Mouse (Mus musculus) hindbrain, embryonic 11.5 days (tissue): ENCODE data around the gene Gm5148. TPM values are rescaled to one million over a fixed set of nuclear protein-coding genes. Genes with fewer than 3 reads are reported as not detected.

Experiments
- ATAC-seq: fragments of 200-750 bp; cut with Nextera tagmentation; 2 replicates; pipeline ENCODE4 v1.8.0; 2017; ENCODE audit warnings: mild to moderate bottlenecking, moderate TSS enrichment, moderate library complexity; ENCODE audit not compliant: low FRiP score
- DNase-seq: peaks from one replicate; pipeline ENCODE4 v3.0.0-alpha.2; 2015; ENCODE audit warnings: low spot score
- H3K27ac ChIP-seq: fragments of 300-500 bp; sonication (generic); 2 replicates; pipeline ENCODE4 v1.5.1; 2014; ENCODE audit warnings: mild to moderate bottlenecking, low read depth, low read length
- H3K27me3 ChIP-seq: fragments of 300-500 bp; sonication (generic); 2 replicates; pipeline ENCODE4 v1.6.1; 2014; ENCODE audit warnings: mild to moderate bottlenecking, low read length, moderate library complexity, mixed read lengths; ENCODE audit not compliant: control insufficient read depth, insufficient read depth
- H3K36me3 ChIP-seq: fragments of 300-500 bp; sonication (generic); 2 replicates; pipeline ENCODE4 v1.6.1; 2014; ENCODE audit warnings: mild to moderate bottlenecking, low read length, moderate library complexity, mixed read lengths; ENCODE audit not compliant: control insufficient read depth, insufficient read depth
- H3K4me1 ChIP-seq: fragments of 300-500 bp; sonication (generic); replicated peaks from 2 replicates; pipeline ENCODE4 v1.6.1; 2014; ENCODE audit warnings: low read length, mixed read lengths; ENCODE audit not compliant: control insufficient read depth, insufficient read depth
- H3K4me2 ChIP-seq: fragments of 300-500 bp; sonication (generic); replicated peaks from 2 replicates; pipeline ENCODE4 v1.6.1; 2014; ENCODE audit warnings: mild to moderate bottlenecking, low read depth, low read length
- H3K4me3 ChIP-seq: fragments of 300-500 bp; sonication (generic); 2 replicates; pipeline ENCODE4 v1.5.1; 2014; ENCODE audit warnings: low read depth, low read length
- H3K9ac ChIP-seq: fragments of 300-500 bp; sonication (generic); 2 replicates; pipeline ENCODE4 v1.6.1; 2014; ENCODE audit warnings: low read depth, low read length
- H3K9me3 ChIP-seq: fragments of 300-500 bp; sonication (generic); 2 replicates; pipeline ENCODE4 v1.6.1; 2016; ENCODE audit warnings: low read length; ENCODE audit not compliant: control insufficient read depth
- WGBS: fragments of 180-500 bp; shearing (Covaris S2); extraction: QIAGEN DNeasy Blood & Tissue Kit; methylation state at CpG from one replicate; pipeline ENCODE4 v1.1.7; 2014; 5-methylcytosine and 5-hydroxymethylcytosine counted together
- polyA plus RNA-seq: library from polyadenylated mRNA; unstranded; fragments of >200 nt; fragmentation: Nextera tagmentation; extraction: Ambion mirVana; gene quantifications from 2 replicates; pipeline ENCODE4 v1.2.1, GENCODE M21; 2014

Gm5148 gene
- polyA plus RNA-seq, 1 experiment from 2014 or later = 2.9 TPM

DNA sequence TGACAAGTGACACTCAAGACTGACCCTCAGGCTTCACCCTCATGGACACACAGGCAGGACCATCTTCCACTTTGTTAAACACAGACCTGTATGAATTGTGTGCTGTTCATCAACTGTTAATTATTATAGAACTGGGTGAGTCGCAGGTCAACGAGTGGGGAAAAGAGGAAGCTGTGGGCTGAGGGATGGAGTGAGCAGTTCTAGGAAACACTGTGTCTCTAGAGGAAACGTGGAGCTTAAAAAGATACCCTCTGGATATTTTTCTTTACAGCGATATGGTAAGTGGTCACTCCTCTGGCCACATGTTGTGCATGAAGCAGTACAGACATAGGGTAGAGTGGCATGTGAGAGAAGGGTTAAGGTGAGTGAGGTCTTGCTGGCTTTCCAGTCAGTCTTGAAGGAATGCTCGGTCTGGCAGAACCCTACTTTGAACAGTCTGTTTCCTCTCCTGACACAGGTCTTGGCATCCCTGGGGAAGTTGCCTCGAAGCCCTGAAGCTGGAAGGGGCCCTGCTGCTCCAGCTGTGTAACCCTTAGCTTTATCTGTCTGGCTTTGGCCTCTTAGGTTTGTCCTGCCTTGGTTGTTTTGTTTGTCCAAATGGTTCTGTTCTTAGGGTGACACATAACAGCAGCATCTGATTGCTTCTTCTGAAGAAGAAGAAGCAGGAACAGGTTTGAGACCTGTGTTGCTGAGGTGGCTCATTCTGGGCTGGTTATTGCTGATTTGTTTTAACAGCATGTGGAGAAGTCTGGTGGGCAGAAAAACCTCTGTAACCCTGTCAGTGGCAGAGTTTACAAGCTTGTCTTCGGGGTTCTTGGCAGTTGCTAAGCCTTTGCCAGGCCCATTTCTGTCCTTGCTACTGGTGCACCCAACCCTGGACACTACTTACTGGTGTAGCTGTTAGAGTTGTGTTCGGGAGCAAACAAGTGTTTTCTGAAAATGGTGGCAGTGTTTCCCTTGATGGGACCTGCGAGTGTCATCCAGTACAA is 4.1 kb upstream of the Gm5148 start:
- no peak overlapping the region for H3K4me2 ChIP-seq
- no peaks in the 10 kb centered on the region for H3K9me3 ChIP-seq
- H3K9ac ChIP-seq = no peak overlapping the region
- H3K27me3 ChIP-seq = peaks cover 4% of the 10 kb centered on the region; the same call in 1 of the 2 replicates
- H3K36me3 ChIP-seq = no peaks in the 10 kb centered on the region
- H3K4me1 ChIP-seq = peaks cover 7% of the 10 kb centered on the region; the same call in 1 of the 2 replicates
- DNase-seq = no peak
- H3K27ac ChIP-seq = no peak overlapping the region
- no peak overlapping the region for H3K4me3 ChIP-seq
- WGBS = 78% methylated on average over 9 of the region's 9 CpGs
- no peak for ATAC-seq

- Histone ChIP-seq H3K4me3 (no peak overlapping the region), H3K27ac (no peak overlapping the region), H3K9ac (no peak overlapping the region), H3K36me3 (no peaks in the 10 kb centered on the region), H3K4me2 (no peak overlapping the region), H3K27me3 (peaks cover 11% of the 10 kb centered on the region), H3K9me3 (no peaks in the 10 kb centered on the region), H3K4me1 (peaks cover 9% of the 10 kb centered on the region; the same call in 1 of the 2 replicates)
- no peak for ATAC-seq
- 82% methylated on average over 5 of the region's 5 CpGs for WGBS
- DNase-seq = no peak
Observed at GRCm38 (mm10) chr3:37727392-37727791, 3.1 kb upstream of the Gm5148 start.

- no peak overlapping the region for H3K27ac ChIP-seq
- no peaks in the 10 kb centered on the region for H3K9me3 ChIP-seq
- no peak for DNase-seq
- no peak overlapping the region for H3K4me3 ChIP-seq
- H3K9ac ChIP-seq = no peak overlapping the region
- peaks cover 9% of the 10 kb centered on the region; the same call in 1 of the 2 replicates for H3K4me1 ChIP-seq
- no peaks in the 10 kb centered on the region for H3K36me3 ChIP-seq
- no peak for ATAC-seq
- H3K27me3 ChIP-seq = peaks cover 12% of the 10 kb centered on the region
- WGBS = 90% methylated on average over 4 of the region's 4 CpGs
- H3K4me2 ChIP-seq = no peak overlapping the region
Observed at GRCm38 (mm10) chr3:37726501-37727140, 2.3 kb upstream of the Gm5148 start.

- 85% methylated on average over 6 of the region's 6 CpGs for WGBS
- Histone ChIP-seq H3K27me3 (peaks cover 12% of the 10 kb centered on the region), H3K9ac (no peak overlapping the region), H3K27ac (no peak overlapping the region), H3K36me3 (no peaks in the 10 kb centered on the region), H3K9me3 (no peaks in the 10 kb centered on the region), H3K4me3 (no peak overlapping the region), H3K4me1 (peaks cover 9% of the 10 kb centered on the region; the same call in 1 of the 2 replicates), H3K4me2 (no peak overlapping the region)
- ATAC-seq (peak; percentile 2; the same call in 1 of the 2 replicates), DNase-seq (no peak)
Observed at GRCm38 (mm10) chr3:37724946-37725735, 851 bp upstream of the Gm5148 start.

DNA sequence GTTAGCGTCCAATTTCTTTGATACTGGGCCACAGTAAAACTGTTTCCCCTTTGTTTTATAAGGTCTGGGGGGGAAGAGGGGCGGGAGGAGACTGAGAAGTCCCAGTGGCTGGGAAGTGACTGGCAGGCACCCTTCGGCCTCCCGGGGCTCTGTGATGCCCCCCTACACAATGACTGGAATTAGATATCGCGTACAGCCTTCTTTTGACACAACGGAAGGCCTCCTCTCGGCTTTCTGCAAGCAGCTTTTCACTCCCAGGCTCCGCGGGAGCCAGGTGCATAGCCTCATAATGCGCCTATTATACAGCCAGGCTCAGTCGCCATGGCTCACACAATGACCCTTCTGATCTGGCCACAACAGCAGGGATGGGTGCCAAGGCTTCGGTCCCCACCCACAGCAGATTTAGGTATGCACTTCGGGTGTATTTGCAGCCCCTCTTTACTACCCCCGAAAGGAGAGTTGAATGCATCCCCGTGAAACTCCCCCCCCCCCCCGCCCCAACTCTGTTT is 574 bp downstream of the Gm5148 start:
- H3K4me2 ChIP-seq = peak overlapping the region; percentile 59
- H3K9me3 ChIP-seq = no peaks in the 10 kb centered on the region
- H3K36me3 ChIP-seq = no peaks in the 10 kb centered on the region
- peak overlapping the region; percentile 34 for H3K4me3 ChIP-seq
- H3K9ac ChIP-seq = peak overlapping the region; percentile 49; the same call in 1 of the 2 replicates
- WGBS = 2% methylated on average over 17 of the region's 17 CpGs
- peaks cover 12% of the 10 kb centered on the region for H3K27me3 ChIP-seq
- DNase-seq = peak; percentile 50
- no peak overlapping the region for H3K27ac ChIP-seq
- H3K4me1 ChIP-seq = peaks cover 9% of the 10 kb centered on the region; the same call in 1 of the 2 replicates
- peak; percentile 81 for ATAC-seq

DNA sequence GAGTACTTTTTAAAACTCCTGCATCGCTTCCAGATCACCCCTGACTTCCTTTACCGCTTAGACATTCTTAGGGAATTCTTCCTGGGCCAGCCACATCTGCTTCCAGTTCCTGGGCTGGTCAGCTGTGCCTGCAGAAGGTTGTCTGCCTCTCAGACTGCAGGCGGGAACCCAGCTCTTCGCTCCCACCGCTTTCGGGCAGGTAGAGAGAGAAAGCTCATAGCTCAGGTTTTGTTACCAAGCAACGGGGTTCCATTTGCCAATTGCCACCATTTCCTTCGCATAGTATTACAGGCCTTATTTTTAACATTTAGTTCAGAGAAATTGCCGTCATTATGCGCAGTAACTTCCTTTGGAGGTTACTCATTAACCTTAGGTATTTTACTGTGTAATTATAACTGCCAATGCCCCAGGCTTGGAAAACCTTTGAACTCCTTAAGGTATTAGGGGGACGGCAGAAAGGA is 1.2 kb downstream of the Gm5148 start:
- no peak overlapping the region for H3K27ac ChIP-seq
- 6% methylated on average over 11 of the region's 11 CpGs for WGBS
- peaks cover 12% of the 10 kb centered on the region for H3K27me3 ChIP-seq
- H3K4me3 ChIP-seq = peak overlapping the region; percentile 34; the same call in 1 of the 2 replicates
- H3K4me1 ChIP-seq = peaks cover 6% of the 10 kb centered on the region; the same call in 1 of the 2 replicates
- H3K4me2 ChIP-seq = peak overlapping the region; percentile 59
- no peak for DNase-seq
- H3K36me3 ChIP-seq = no peaks in the 10 kb centered on the region
- ATAC-seq = no peak
- 0 out of 2 replicates have a peak overlapping the region, but pooled peaks have one; percentile 49 for H3K9ac ChIP-seq
- no peaks in the 10 kb centered on the region for H3K9me3 ChIP-seq

GRCm38 (mm10) chr3:37722487-37723060 is 1.7 kb downstream of the Gm5148 start:
- ATAC-seq (no peak), DNase-seq (peak; percentile 48)
- Histone ChIP-seq H3K36me3 (no peaks in the 10 kb centered on the region), H3K27ac (no peak overlapping the region), H3K4me1 (peaks cover 6% of the 10 kb centered on the region; the same call in 1 of the 2 replicates), H3K9me3 (no peaks in the 10 kb centered on the region), H3K4me2 (peak overlapping the region; percentile 14; the same call in 1 of the 2 replicates), H3K4me3 (no peak overlapping the region), H3K27me3 (peaks cover 12% of the 10 kb centered on the region), H3K9ac (0 out of 2 replicates have a peak overlapping the region, but pooled peaks have one; percentile 15)
- 51% methylated on average over 12 of the region's 12 CpGs for WGBS
